ENCODE assay signal across 10 mouse cellular contexts in the genomic region with DNA sequence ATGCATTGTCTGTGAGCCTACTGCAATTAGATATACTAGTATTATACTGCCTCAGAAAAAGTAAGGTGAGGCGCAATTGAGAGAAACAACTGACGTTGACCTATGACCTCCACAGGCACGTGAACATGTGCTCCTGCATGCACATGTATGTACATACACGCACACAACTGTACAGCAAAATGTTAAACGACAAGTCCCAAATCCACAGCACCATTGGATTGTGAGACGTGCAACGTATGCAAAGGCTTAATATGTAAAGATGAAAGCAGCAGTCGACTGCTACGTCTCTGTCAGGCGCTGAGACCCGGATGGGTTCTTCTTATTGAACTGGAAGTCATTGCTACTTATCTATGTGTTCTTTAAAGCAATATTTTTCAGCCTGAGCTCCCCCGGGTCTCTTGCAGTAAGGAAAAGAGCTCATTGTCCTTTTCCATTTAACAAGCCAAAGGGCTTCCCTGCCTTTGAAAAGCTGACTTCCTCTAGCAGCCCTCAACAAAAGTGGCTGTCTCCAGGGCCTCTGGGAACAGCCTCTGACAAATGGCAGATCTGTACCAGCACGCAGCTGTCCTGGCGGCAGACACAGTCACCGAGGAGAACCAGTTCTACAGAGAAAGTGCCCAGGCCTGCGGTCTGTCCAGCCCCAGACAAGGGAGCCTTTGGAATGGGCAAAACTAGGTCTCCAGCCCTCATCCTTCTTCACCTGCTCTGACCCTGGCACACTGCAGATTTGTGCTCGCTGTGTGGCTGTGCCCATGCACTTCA. TPM values are rescaled to one million over a fixed set of nuclear protein-coding genes. Genes with fewer than 3 reads are reported as not detected.
A peak's percentile ranks its signal among the peaks of the same experiment; 100 is the strongest.
DNase-seq lines count a peak whose midpoint lies in the region; ATAC-seq and TF ChIP-seq lines count a peak whose summit lies in the region.
"Had no signal": no experiment of that assay in that cellular context is flagged by ENCODE, and none has a peak within 500 bp of the region (broad histone marks: within the 10 kb centered on the region; RNA-seq: fewer than 3 reads in every experiment).

No protein-coding gene starts in this region.

- peak overlapping the region; percentile 3; the same call in 1 of the 2 replicates for H3K4me2 ChIP-seq in hindbrain, embryonic 13.5 days
- no peak overlapping the region for H3K4me2 ChIP-seq in midbrain, postnatal 0 days (ENCODE audit: low read depth, low read length, poor library complexity, severe bottlenecking)
- H3K4me2 ChIP-seq: liver, embryonic 13.5 days had no signal

- no peaks in the 10 kb centered on the region for H3K36me3 ChIP-seq in hindbrain, embryonic 13.5 days
- H3K36me3 ChIP-seq in midbrain, postnatal 0 days (ENCODE audit: insufficient read depth, low read length) = no peaks in the 10 kb centered on the region
- H3K36me3 ChIP-seq: liver, embryonic 13.5 days had no signal

- no peak for TF ChIP-seq CTCF in midbrain, postnatal 0 days (IDR thresholded peaks at IDR 0.05)

- 32% methylated on average over 17 of the region's 17 CpGs for WGBS in hindbrain, embryonic 13.5 days
- 39% methylated on average over 17 of the region's 17 CpGs for WGBS in midbrain, postnatal 0 days

- peaks cover 3% of the 10 kb centered on the region; the same call in 1 of the 2 replicates for H3K27me3 ChIP-seq in hindbrain, embryonic 13.5 days
- H3K27me3 ChIP-seq in midbrain, postnatal 0 days (ENCODE audit: insufficient read depth, low read length) = no peaks in the 10 kb centered on the region
- H3K27me3 ChIP-seq: liver, embryonic 13.5 days had no signal

- H3K4me1 ChIP-seq in hindbrain, embryonic 13.5 days (replicated peaks) = peaks cover 43% of the 10 kb centered on the region
- H3K4me1 ChIP-seq in midbrain, postnatal 0 days (ENCODE audit: insufficient read depth, low read length) = peaks cover 5% of the 10 kb centered on the region; the same call in 1 of the 2 replicates
- H3K4me1 ChIP-seq: liver, embryonic 13.5 days had no signal

- no peaks in the 10 kb centered on the region for H3K9me3 ChIP-seq in hindbrain, embryonic 13.5 days
- no peaks in the 10 kb centered on the region for H3K9me3 ChIP-seq in midbrain, postnatal 0 days (ENCODE audit: low read length)
- H3K9me3 ChIP-seq: liver, embryonic 13.5 days had no signal

- H3K4me3 ChIP-seq in hindbrain, embryonic 13.5 days = no peak overlapping the region
- H3K4me3 ChIP-seq in midbrain, postnatal 0 days (ENCODE audit: low read depth, low read length) = no peak overlapping the region
- H3K4me3 ChIP-seq: liver, embryonic 13.5 days had no signal

- peak; percentile 55; the same call in 1 of the 2 replicates for ATAC-seq in hindbrain, embryonic 13.5 days (ENCODE audit: low FRiP score)
- ATAC-seq in midbrain, postnatal 0 days (ENCODE audit: low FRiP score) = peak; percentile 68
- ATAC-seq: intestine, postnatal 0 days had no signal

- DNase-seq in cerebellum, postnatal 10 days = peak; percentile 46 to 65
- no peak for DNase-seq in cerebellum, adult 9-10 months
- peak; percentile 34 for DNase-seq in embryo, embryonic 11 days
- DNase-seq in midbrain, postnatal 0 days (ENCODE audit: low spot score) = peak; percentile 75
- DNase-seq in spleen, postnatal 14 days (ENCODE audit: low spot score in 2 of 2) = no peak
- DNase-seq in retina, postnatal 1 day = no peak
- no peak for DNase-seq in gastrocnemius, postnatal 25 days
- DNase-seq: liver, embryonic 13.5 days had no signal

- H3K9ac ChIP-seq in hindbrain, embryonic 13.5 days = peak overlapping the region; percentile 9; the same call in 1 of the 2 replicates
- H3K9ac ChIP-seq in midbrain, postnatal 0 days (replicated peaks; ENCODE audit: low read length, poor library complexity, severe bottlenecking) = 0 out of 2 replicates have a peak overlapping the region, but pooled peaks have one; percentile 9
- H3K9ac ChIP-seq: liver, embryonic 13.5 days had no signal

- peak overlapping the region; percentile 76 for H3K27ac ChIP-seq in hindbrain, embryonic 13.5 days
- 0 out of 2 replicates have a peak overlapping the region, but pooled peaks have one; percentile 1 for H3K27ac ChIP-seq in midbrain, postnatal 0 days (ENCODE audit: low read depth, low read length)
- H3K27ac ChIP-seq: liver, embryonic 13.5 days had no signal

RNA-seq across cellular contexts. Expression of gene Vash1, which starts 33.8 kb away (rescaled TPM):
- 35.1 TPM in 2 replicates for polyA plus RNA-seq in hindbrain, embryonic 13.5 days (2015; fragmentation: Nextera tagmentation; extraction: Ambion mirVana)
- total RNA-seq in midbrain, postnatal 0 days (2014; rRNA removed) = 84.3 and 89.4 TPM in 2 replicates
- polyA plus RNA-seq in midbrain, postnatal 0 days (2015; fragmentation: Nextera tagmentation; extraction: Ambion mirVana) = 20.3 and 25.4 TPM in 2 replicates
- 10 to 100 TPM; 10.3 to 11.8 TPM for total RNA-seq in gastrocnemius, postnatal 25 days (2021)

Comparison
In these comparisons a context has a peak if more than half of its experiments do, and no peak if none do; other contexts are left out.
1. DNase-seq: peak in cerebellum, postnatal 10 days (2 of 2), embryo, embryonic 11 days (single experiment) and midbrain, postnatal 0 days (single experiment); none in cerebellum, adult 9-10 months (single experiment), spleen, postnatal 14 days (0 of 2), retina, postnatal 1 day (single experiment) and gastrocnemius, postnatal 25 days (single experiment).